Mouse (Mus musculus): Measurements from ENCODE around the gene Cog4. TPM values are rescaled to one million over a fixed set of nuclear protein-coding genes. Genes with fewer than 3 reads are reported as not detected.

Cog4 gene
- total RNA-seq, 2 experiments from 2014 or later = 60.3 to 64.2 TPM

DNA sequence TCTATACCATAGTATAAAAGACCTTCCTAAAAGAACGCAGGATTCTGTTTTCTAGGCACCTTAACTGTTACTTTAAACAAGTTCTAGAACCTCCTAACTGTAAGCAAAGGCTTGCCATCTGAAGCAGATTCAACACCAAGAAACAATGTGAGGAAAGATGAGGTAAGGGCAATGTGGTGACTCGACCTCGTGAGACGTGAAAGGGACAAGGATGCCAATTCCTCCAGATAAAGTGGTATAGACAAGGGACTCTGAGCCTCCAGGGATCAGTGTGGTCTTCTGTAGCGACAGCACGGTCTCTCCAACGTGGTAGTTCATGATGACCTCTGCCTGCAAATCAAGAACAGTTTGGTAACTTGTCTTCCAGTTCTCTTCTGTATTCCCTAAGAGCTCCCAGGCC lies 34.6 kb upstream of the Cog4 start:
- intact Hi-C loops (cut with DNase I) = no loop called here

DNA sequence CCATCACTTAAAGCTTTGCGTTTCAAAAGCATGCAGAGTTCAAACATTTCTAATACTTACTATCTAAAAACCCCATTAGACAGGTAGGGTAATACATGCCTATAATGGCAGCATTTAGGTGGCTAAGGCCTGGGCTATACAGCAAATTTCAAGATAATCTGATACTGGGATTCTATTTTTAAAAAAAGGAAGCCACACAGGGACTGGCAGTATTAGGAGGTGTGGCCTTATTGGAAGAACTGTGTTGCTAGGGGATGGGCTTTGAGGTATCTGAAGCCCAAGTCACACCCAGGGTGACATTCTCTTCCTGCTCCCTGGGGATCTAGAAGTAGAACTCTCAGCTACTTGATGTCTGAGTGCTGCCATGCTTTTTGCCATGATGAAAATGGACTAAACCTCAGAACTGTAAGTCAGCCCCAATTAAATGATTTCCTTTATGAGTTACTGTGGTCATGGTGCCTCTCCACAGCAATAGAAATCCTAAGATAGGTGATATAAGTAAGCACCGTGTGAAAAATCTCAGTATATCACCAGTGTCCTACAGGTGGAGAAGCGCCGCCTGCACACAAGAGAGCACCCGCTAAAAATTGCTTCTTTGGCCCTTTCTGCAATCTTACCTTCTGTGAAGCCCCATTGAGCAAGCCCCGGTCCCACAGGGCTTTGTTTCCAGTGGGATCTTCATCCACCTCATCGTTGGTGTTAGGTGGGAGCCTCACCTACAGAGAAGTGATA lies 33.9 kb upstream of the Cog4 start:
- intact Hi-C loops (cut with DNase I) = no loop called here
- no peak for TF ChIP-seq CTCF (IDR thresholded peaks at IDR 0.05)
- Histone ChIP-seq H3K4me3 (no peak overlapping the region), H3K27ac (no peak overlapping the region)
- DNase-seq = no peak

More for the DNA sequence above, 34.6 kb upstream of the Cog4 start:
- Histone ChIP-seq H3K4me3 (no peak overlapping the region), H3K27ac (no peak overlapping the region)
- DNase-seq = no peak
- no peak for TF ChIP-seq CTCF (IDR thresholded peaks at IDR 0.05)

DNA sequence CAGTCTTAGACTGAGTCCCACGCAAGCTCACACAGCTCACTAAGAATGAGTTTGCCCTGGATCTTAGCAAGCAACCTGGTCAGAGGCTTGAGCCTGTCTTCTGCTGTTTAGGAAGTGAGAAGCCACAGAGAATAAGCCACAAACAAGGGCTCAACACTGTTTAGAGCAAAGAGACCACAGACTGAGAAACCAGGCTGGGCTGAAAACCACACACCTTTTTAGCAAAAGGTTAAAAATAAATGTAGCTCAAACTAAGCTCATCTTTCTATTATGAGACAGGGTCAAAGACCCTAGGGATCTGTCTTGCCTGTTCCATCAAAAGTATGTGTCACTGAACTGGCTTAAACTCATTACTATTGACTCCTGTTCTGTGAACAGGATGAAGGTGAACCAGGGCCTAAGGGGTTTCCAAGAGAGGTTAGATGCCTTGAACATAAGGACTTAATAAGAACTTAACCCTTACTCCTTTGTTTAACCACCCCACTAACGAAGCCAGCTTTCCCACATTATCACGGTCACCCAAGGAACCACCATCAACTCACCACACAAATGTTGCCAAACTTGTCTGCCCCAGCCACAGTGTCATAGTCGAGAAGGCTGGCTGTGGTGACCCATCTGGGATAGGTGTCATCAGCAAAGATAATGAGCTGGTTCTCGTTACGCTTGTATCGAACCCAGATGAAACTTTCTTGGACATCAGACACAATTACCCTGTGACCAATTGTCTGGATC lies 33.2 kb upstream of the Cog4 start:
- no peak for TF ChIP-seq CTCF (IDR thresholded peaks at IDR 0.05)
- DNase-seq = no peak
- intact Hi-C loops (cut with DNase I) = no loop called here

DNA sequence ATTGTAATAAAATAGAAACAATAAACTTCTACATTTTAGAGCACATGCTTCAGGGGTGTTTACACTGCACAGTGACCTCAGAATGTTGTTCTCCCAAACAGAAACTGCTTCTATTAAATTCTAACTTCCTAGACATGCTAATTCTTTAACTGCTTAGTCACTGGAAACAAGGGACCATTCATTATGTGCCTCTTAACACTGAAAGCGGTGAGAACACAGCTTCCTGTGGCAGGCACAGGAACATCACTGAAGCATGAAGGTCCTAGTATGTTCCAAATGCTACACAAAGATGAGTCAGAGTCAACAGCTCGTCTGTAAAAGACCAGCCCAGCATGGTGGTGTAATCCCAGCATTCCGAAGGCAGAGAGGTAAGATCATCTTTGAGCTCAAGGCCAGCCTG lies 31.1 kb upstream of the Cog4 start:
- H3K4me3 ChIP-seq = no peak overlapping the region
- DNase-seq = no peak
- no peak for TF ChIP-seq CTCF (IDR thresholded peaks at IDR 0.05)
- intact Hi-C loops (cut with DNase I) = no loop called here
- no peak overlapping the region for H3K27ac ChIP-seq

More for the DNA sequence above, 33.2 kb upstream of the Cog4 start:
- Histone ChIP-seq H3K27ac (no peak overlapping the region), H3K4me3 (no peak overlapping the region)

DNA sequence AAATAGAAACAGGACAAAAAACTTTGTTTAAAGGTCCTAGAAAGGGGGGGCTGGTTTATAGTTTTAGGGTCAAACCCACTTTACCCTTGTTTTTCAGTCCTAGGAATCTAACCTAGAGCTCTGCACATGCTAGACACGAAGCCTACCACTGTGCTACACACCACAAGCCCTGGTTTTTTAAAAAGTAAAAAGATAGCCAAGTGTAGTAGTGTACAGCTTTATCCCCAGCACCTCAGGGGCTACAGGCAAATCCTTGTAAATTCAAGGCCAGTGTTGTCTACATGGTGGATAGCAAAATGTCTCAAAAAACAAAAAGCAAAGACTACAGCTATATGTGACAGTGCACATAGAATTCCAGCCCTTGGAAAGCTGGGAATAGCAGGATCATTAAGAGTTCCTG lies 29.4 kb upstream of the Cog4 start:
- Histone ChIP-seq H3K4me3 (no peak overlapping the region), H3K27ac (no peak overlapping the region)
- intact Hi-C loops (cut with DNase I) = no loop called here
- TF ChIP-seq CTCF (IDR thresholded peaks at IDR 0.05) = no peak
- DNase-seq = no peak

DNA sequence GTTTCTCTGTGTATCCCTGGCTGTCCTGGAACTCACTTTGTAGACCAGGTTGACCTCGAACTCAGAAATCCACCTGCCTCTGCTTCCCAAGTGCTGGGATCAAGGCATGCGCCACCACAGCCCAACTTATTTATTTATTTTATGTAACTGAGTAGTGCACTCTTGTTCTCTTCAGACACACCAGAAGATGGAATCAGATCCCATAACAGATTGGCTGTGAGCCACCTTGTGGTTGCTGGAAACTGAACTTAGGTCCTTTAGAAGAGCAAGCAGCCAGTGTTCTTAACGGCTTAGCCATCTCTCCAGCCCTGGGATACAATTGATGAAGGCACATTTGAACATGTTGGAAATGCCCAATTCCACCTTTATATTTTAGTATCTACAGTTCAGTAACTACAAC lies 27.8 kb upstream of the Cog4 start:
- no peak overlapping the region for H3K27ac ChIP-seq
- intact Hi-C loops (cut with DNase I) = no loop called here
- peak; percentile 27 for DNase-seq
- no peak; the same call in 1 of the 2 replicates for TF ChIP-seq CTCF (IDR thresholded peaks at IDR 0.05)
- no peak overlapping the region for H3K4me3 ChIP-seq

DNA sequence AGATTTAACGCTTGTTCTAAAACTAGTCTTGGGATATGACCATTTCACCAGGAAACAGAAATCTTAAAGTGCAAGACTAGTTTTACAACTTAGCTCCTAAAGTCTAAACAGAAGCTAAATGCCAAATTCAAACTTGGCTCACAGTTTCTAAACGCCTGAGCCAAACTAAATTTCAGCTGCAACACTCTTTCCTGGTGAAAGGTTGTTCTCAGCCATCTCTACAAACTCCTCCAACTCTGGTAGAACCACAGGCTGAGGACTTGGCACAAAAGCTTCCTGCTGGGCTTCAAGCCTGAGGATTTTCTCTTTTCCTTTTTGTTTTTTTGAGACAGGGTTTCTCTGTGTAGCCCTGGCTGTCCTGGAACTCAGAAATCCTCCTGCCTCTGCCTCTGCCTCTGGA lies 26.1 kb upstream of the Cog4 start:
- no peak for DNase-seq
- H3K4me3 ChIP-seq = no peak overlapping the region
- no peak for TF ChIP-seq CTCF (IDR thresholded peaks at IDR 0.05)
- intact Hi-C loops (cut with DNase I) = no loop called here
- H3K27ac ChIP-seq = peak overlapping the region; percentile 41; the same call in 1 of the 2 replicates

DNA sequence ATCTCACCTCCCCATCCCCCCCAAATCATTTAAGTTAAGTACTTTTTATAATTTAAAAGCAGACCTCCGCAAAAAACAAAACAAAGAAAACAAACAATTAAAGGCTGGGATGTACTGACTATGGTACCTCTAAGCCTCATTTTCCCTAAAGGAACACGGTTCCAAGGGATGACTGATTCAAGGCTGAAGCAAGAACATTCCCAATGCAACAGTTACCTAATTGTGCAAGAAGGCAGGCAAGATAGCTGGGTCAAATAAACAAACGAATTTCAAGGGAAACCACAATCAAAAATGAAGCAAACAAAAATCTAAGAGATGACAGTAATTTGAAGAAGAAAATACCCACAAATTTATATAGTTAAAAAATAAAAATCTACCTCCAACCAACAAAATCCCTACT lies 24.4 kb upstream of the Cog4 start:
- intact Hi-C loops (cut with DNase I) = no loop called here
- no peak overlapping the region for H3K27ac ChIP-seq
- H3K4me3 ChIP-seq = no peak overlapping the region
- no peak for DNase-seq
- TF ChIP-seq CTCF (IDR thresholded peaks at IDR 0.05) = no peak

DNA sequence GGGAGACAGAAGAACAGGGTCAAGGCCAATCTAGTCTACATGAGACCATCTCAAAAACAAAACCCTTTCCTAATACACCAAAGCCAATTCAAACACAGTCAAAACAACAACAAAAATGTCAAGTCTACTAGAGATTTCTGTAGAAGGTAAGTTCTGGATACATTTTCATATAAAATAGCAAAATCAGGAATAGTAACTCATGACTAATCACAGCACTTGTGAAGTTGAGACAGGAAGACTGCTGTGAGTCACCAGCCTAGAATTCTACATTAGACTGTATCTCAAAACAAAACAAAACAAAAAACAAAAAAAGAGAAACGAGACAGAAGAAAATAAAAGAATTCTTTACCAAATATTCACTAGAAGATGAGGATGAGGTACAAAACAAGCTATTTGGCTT lies 21.5 kb upstream of the Cog4 start:
- intact Hi-C loops (cut with DNase I) = no loop called here
- no peak for TF ChIP-seq CTCF (IDR thresholded peaks at IDR 0.05)
- Histone ChIP-seq H3K4me3 (no peak overlapping the region), H3K27ac (peak overlapping the region; percentile 29)
- no peak for DNase-seq

DNA sequence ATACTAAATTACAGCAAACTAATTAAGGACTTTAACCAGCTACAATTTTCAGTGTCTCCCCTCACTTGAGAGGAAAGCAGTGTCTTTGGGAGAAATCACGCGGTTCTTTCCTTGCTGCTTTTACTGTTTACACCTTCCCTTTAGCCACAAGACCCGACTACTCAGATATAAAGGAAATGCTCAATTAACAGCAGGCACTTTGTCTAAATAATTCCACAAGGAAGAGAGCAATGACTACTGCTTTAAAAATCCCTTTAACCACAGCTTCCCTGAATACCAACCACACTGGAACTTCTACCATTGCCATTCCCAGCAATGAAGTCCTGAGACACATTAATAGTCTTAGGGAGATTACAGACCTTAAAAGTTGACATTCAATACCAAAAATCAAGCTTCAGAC lies 17.9 kb upstream of the Cog4 start:
- no peak overlapping the region for H3K4me3 ChIP-seq
- H3K27ac ChIP-seq = no peak overlapping the region
- DNase-seq = no peak
- intact Hi-C loops (cut with DNase I) = no loop called here
- no peak for TF ChIP-seq CTCF (IDR thresholded peaks at IDR 0.05)

DNA sequence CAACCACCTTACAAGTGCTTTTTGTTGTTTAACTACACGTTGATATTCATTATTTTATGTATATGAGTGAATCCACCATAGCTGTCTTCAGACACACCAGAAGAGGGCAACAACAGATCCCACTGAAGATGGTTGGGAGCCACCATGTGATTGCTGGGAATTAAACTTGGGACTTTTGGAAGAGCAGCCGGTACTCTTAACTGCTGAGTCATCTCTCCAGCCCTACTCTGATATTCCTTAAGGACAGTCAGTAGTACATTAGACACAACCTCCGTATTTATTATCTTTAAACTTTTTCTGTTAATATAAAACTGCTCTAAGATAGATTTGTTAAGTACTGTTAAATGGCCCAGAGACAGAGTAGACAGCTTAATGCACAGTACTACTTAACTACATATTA lies 14.4 kb upstream of the Cog4 start:
- TF ChIP-seq CTCF (IDR thresholded peaks at IDR 0.05) = no peak

DNA sequence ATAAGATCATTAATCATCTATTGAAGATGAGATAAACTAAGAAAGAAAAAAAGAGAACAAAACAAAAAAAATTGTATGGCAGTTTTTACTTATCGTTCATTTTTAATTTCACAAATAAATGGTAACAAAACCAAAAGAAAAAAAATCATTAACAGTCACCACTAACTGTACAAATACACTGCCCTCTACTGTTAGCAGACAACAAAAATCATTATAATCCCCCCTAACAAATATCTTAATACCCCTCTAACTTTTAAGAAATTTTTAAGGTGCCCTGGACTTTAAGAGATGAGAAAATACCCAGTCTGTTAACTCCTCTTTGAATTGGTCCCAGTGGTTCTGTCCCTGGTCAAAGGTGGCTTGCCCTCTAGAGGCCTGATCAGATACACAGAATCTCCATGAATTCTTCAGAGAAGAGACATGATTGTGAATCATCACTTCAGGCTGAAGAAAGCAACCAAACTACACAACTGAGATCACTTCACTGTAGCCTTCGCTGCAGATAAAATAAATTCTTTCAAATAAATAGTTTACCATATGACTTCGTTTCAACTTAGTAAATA lies 4.3 kb upstream of the Cog4 start:
- peak; percentile 28; the same call in 1 of the 2 replicates for TF ChIP-seq CTCF (IDR thresholded peaks at IDR 0.05)
- intact Hi-C loops (cut with DNase I) = no loop called here
- DNase-seq = no peak
- Histone ChIP-seq H3K27ac (no peak overlapping the region), H3K4me3 (no peak overlapping the region)

More for the DNA sequence above, 14.4 kb upstream of the Cog4 start:
- Histone ChIP-seq H3K4me3 (no peak overlapping the region), H3K27ac (no peak overlapping the region)
- intact Hi-C loops (cut with DNase I) = no loop called here
- DNase-seq = no peak

DNA sequence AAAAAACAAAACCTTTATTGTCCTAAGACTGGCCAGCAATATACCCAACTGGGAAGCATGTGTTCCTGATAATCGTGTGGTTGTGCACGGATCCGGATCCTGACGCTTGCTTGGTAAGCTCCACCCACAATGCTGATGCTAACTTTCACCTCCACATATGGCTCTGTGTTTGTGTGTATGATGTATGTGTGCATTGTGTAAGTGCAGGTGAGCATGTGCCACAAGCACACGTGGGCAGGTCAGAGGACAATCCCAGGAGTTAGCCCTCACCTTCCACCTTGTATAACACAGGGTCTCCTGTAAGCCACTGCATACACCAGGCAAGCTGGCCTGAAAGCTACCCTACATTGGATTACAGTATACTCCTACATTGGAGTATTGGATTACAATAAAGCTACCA lies 3.2 kb upstream of the Cog4 start:
- intact Hi-C loops (cut with DNase I) = no loop called here

More for the DNA sequence above, 3.2 kb upstream of the Cog4 start:
- no peak for TF ChIP-seq CTCF (IDR thresholded peaks at IDR 0.05)
- no peak overlapping the region for H3K4me3 ChIP-seq
- DNase-seq = no peak
- H3K27ac ChIP-seq = no peak overlapping the region
